Mouse (Mus musculus) CH12.LX (cell line): ENCODE results near the gene Hivep2. TPM values are rescaled to one million over a fixed set of nuclear protein-coding genes. Genes with fewer than 3 reads are reported as not detected.
A peak's percentile ranks its signal among the peaks of the same experiment; 100 is the strongest.

Source experiments
- DNase-seq: peaks from one replicate; pipeline ENCODE4 v3.0.0-alpha.2; 2013; ENCODE audit errors: extremely low read depth
- H3K27ac ChIP-seq: 2 replicates; pipeline ENCODE4 v1.5.1; 2012; ENCODE audit warnings: low read depth, mild to moderate bottlenecking, control low read depth, moderate library complexity; ENCODE audit not compliant: insufficient read depth
- H3K27me3 ChIP-seq: replicated peaks from 2 replicates; pipeline ENCODE3; 2012; ENCODE audit warnings: inconsistent platforms
- H3K36me3 ChIP-seq, 2 experiments: replicated peaks in 1 of 2; 2 replicates each; pipeline versions ENCODE3 to v1.6.1; 2012; ENCODE audit warnings: inconsistent platforms in 1 of 2, low read length in 1 of 2, mild to moderate bottlenecking in 1 of 2, mixed read lengths in 1 of 2, moderate library complexity in 1 of 2; ENCODE audit not compliant: control insufficient read depth in 1 of 2, insufficient read depth in 1 of 2
- H3K4me1 ChIP-seq, 2 experiments: 2 replicates each; pipeline ENCODE4 v1.6.1; 2012; ENCODE audit warnings: inconsistent platforms in 1 of 2, moderate library complexity in 1 of 2; ENCODE audit not compliant: insufficient read depth in 2 of 2, control insufficient read depth in 1 of 2
- H3K4me2 ChIP-seq: 2 replicates; pipeline ENCODE4 v1.6.1; 2012; ENCODE audit warnings: low read depth, mild to moderate bottlenecking, control low read depth; ENCODE audit not compliant: poor library complexity, insufficient read depth, severe bottlenecking
- H3K4me3 ChIP-seq, 3 experiments: fragments of 150-350 bp in 1 of 3; sonication (generic) in 1 of 3; replicated peaks in 1 of 3; 2 replicates each; pipeline versions ENCODE3 to v1.5.1; 2011 to 2012; ENCODE audit warnings: low read depth in 2 of 3, low read length in 2 of 3, mild to moderate bottlenecking in 2 of 3, moderate library complexity in 2 of 3, control low read depth in 1 of 3, improper control_type of control experiment in 1 of 3, inconsistent platforms in 1 of 3, mixed read lengths in 1 of 3; ENCODE audit not compliant: poor library complexity in 1 of 3
- H3K79me2 ChIP-seq: replicated peaks from 2 replicates; pipeline ENCODE4 v1.6.1; 2012; ENCODE audit warnings: mild to moderate bottlenecking, moderate library complexity; ENCODE audit not compliant: control insufficient read depth, poor library complexity, insufficient read depth, severe bottlenecking; ENCODE audit errors: extremely low read depth
- H3K9ac ChIP-seq: 2 replicates; pipeline ENCODE4 v1.6.1; 2012; ENCODE audit warnings: low read depth, mild to moderate bottlenecking, control low read depth, moderate library complexity; ENCODE audit not compliant: insufficient read depth
- H3K9me3 ChIP-seq: replicated peaks from 2 replicates; pipeline ENCODE3; 2012; ENCODE audit warnings: low read length, inconsistent platforms, mixed read lengths
- BHLHE40 ChIP-seq: IDR thresholded peaks from 2 replicates; pipeline ENCODE4 v1.6.1; 2011; ENCODE audit warnings: mild to moderate bottlenecking, low read depth, low read length, improper control_type of control experiment
- CHD1 ChIP-seq: IDR thresholded peaks from 2 replicates; pipeline ENCODE4 v1.6.1; 2012; ENCODE audit warnings: low read depth, low read length, improper control_type of control experiment, inconsistent platforms
- CHD2 ChIP-seq: IDR thresholded peaks from 2 replicates; pipeline ENCODE4 v1.6.1; 2011; ENCODE audit warnings: low read length, improper control_type of control experiment
- CTCF ChIP-seq, 2 experiments: IDR thresholded peaks in 1 of 2; conservative IDR thresholded peaks in 1 of 2; 2 replicates each; pipeline ENCODE4 v1.5.1; 2011 to 2012; ENCODE audit warnings: low read depth in 2 of 2, low read length in 2 of 2, improper control_type of control experiment in 1 of 2, inconsistent platforms in 1 of 2, mild to moderate bottlenecking in 1 of 2, moderate library complexity in 1 of 2
- ETS1 ChIP-seq: conservative IDR thresholded peaks from 2 replicates; pipeline ENCODE4 v1.6.1; 2012; ENCODE audit warnings: low read depth, mild to moderate bottlenecking, inconsistent platforms, low read length, improper control_type of control experiment, moderate library complexity
- HCFC1 ChIP-seq: IDR thresholded peaks from 2 replicates; pipeline ENCODE4 v1.6.1; 2012; ENCODE audit warnings: low read depth, mild to moderate bottlenecking, inconsistent platforms, low read length, improper control_type of control experiment
- IRF4 ChIP-seq: IDR thresholded peaks from 2 replicates; pipeline ENCODE4 v1.6.1; 2014; ENCODE audit warnings: low read depth, mild to moderate bottlenecking, inconsistent platforms, low read length, improper control_type of control experiment
- JUND ChIP-seq: conservative IDR thresholded peaks from 2 replicates; pipeline ENCODE4 v1.6.1; 2011; ENCODE audit warnings: low read depth, low read length, improper control_type of control experiment
- MAFK ChIP-seq: IDR thresholded peaks from 2 replicates; pipeline ENCODE4 v1.6.1; 2011; ENCODE audit warnings: low read length, improper control_type of control experiment; ENCODE audit not compliant: insufficient replicate concordance
- MAX ChIP-seq: IDR thresholded peaks from 2 replicates; pipeline ENCODE4 v1.6.1; 2011; ENCODE audit warnings: low read length, improper control_type of control experiment
- MAZ ChIP-seq: IDR thresholded peaks from 2 replicates; pipeline ENCODE4 v1.6.1; 2012; ENCODE audit warnings: low read depth, mild to moderate bottlenecking, inconsistent platforms, low read length, improper control_type of control experiment, moderate library complexity
- MEF2A ChIP-seq: IDR thresholded peaks from 2 replicates; pipeline ENCODE4 v1.6.1; 2014; ENCODE audit warnings: low read depth, mild to moderate bottlenecking, inconsistent platforms, low read length, improper control_type of control experiment, borderline replicate concordance
- MXI1 ChIP-seq: IDR thresholded peaks from 2 replicates; pipeline ENCODE4 v1.6.1; 2011; ENCODE audit warnings: mild to moderate bottlenecking, low read depth, low read length, improper control_type of control experiment
- MYC ChIP-seq: IDR thresholded peaks from 2 replicates; pipeline ENCODE4 v1.6.1; 2011; ENCODE audit warnings: low read depth, mild to moderate bottlenecking, improper control_type of control experiment, low read length
- PAX5 ChIP-seq: IDR thresholded peaks from 2 replicates; pipeline ENCODE4 v1.6.1; 2012; ENCODE audit warnings: low read length, inconsistent platforms, mixed read lengths
- POLR2A ChIP-seq: IDR thresholded peaks from 2 replicates; pipeline ENCODE4 v1.6.1; 2011; ENCODE audit warnings: low read depth, mild to moderate bottlenecking, improper control_type of control experiment, low read length
- POLR2AphosphoS2 ChIP-seq: IDR thresholded peaks from 2 replicates; pipeline ENCODE4 v1.6.1; 2011; ENCODE audit warnings: low read depth, low read length, improper control_type of control experiment
- RAD21 ChIP-seq: IDR thresholded peaks from 2 replicates; pipeline ENCODE4 v1.6.1; 2011; ENCODE audit warnings: low read depth, mild to moderate bottlenecking, low read length, improper control_type of control experiment, moderate library complexity
- RCOR1 ChIP-seq: conservative IDR thresholded peaks from 2 replicates; pipeline ENCODE4 v1.6.1; 2012; ENCODE audit warnings: low read depth, mild to moderate bottlenecking, inconsistent platforms, low read length, improper control_type of control experiment
- SMC3 ChIP-seq: IDR thresholded peaks from 2 replicates; pipeline ENCODE4 v1.6.1; 2011; ENCODE audit warnings: low read depth, low read length, improper control_type of control experiment
- TBP ChIP-seq: conservative IDR thresholded peaks from 2 replicates; pipeline ENCODE4 v1.6.1; 2011; ENCODE audit warnings: low read depth, low read length, improper control_type of control experiment
- UBTF ChIP-seq: IDR thresholded peaks from 2 replicates; pipeline ENCODE4 v1.6.1; 2012; ENCODE audit warnings: low read depth, mild to moderate bottlenecking, inconsistent platforms, low read length, improper control_type of control experiment, moderate library complexity
- USF1 ChIP-seq: IDR thresholded peaks from 2 replicates; pipeline ENCODE4 v1.6.1; 2014; ENCODE audit warnings: low read depth, mild to moderate bottlenecking, inconsistent platforms, low read length, improper control_type of control experiment
- USF2 ChIP-seq: conservative IDR thresholded peaks from 2 replicates; pipeline ENCODE4 v1.6.1; 2011; ENCODE audit warnings: low read depth, low read length, improper control_type of control experiment
- ZKSCAN1 ChIP-seq: IDR thresholded peaks from 2 replicates; pipeline ENCODE4 v1.6.1; 2012; ENCODE audit warnings: low read depth, inconsistent platforms, low read length, improper control_type of control experiment, borderline replicate concordance
- ZNF384 ChIP-seq: IDR thresholded peaks from 2 replicates; pipeline ENCODE4 v1.6.1; 2012; ENCODE audit warnings: low read depth, low read length, improper control_type of control experiment, inconsistent platforms
- dilution Hi-C: fragments of 300-500 bp; cut with MboI; formaldehyde crosslinking; loops from 2 replicates; pipeline ENCODE4 v1.14.3; 2020; ENCODE audit warnings: low sequenced_read_pairs; ENCODE audit not compliant: extremely low pct_unique_long_range_greater_than_20kb, extremely low pct_ligation_motif_present
- in situ Hi-C: fragments of 300-500 bp; cut with MboI; formaldehyde crosslinking; loops from 3 replicates; pipeline ENCODE4 v1.14.3; 2019; ENCODE audit warnings: low sequenced_read_pairs, low pct_ligation_motif_present, low pct_unique_long_range_greater_than_20kb, mixed read lengths
- polyA plus RNA-seq: library from polyadenylated mRNA; unstranded; fragments of >175 nt; gene quantifications from 2 replicates; pipeline ENCODE4 v1.2.1, GENCODE M21; 2012; ENCODE audit warnings: low read depth; ENCODE audit not compliant: insufficient read length
- total RNA-seq, 2 experiments: library from RNA; depleted of rRNA; stranded (reverse); fragments of 300-350 nt in 1 of 2; fragments of >200 nt in 1 of 2; gene quantifications; 2 replicates each; pipeline ENCODE4 v1.2.3; 2012 to 2014

The Hivep2 gene
- total and polyA plus RNA-seq, 3 experiments, result 0.59 to 2.7 (median 1.4) TPM

DNA sequence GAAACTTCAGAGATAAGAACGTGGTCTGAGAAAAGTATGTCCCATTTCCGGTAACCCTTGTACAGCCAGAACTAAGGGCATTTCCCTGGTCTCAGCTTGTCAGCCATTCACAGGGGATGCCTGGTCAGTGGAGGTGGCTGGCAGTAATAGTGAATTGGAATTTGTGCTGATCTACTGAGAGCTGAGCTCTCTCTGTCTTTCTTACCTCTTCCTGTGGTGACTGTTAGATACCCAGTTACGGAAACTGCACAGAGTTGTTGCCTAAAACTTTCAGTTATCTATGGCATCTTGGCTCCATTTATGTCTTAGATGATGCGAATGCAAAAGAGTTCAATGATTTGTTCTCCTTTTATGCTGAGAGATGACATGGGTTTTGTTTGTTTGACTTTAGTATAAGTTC, 150.0 kb downstream of the Hivep2 start:
- H3K9ac ChIP-seq, result no peak overlapping the region
- TF ChIP-seq POLR2A (no peak), MAX (no peak), TBP (no peak), PAX5 (no peak), MEF2A (no peak), MXI1 (no peak), POLR2AphosphoS2 (no peak), ZNF384 (no peak), UBTF (no peak), RAD21 (no peak), USF1 (no peak), BHLHE40 (no peak), MAZ (no peak), MAFK (no peak), SMC3 (no peak), ETS1 (no peak), CHD2 (no peak), CTCF (conservative IDR thresholded peaks at IDR 0.05 in 1 of 2, IDR thresholded peaks at IDR 0.05 in 1 of 2; ENCODE audit: low read depth in 2 of 2, low read length in 2 of 2) (no peak), USF2 (no peak), HCFC1 (no peak)
- H3K27me3 ChIP-seq, result no peaks in the 10 kb centered on the region
- H3K36me3 ChIP-seq, result no peaks in the 10 kb centered on the region
- no peak for DNase-seq
- in situ Hi-C loops (no loop called here), dilution Hi-C loops (no loop called here)
- H3K4me2 ChIP-seq, result peak overlapping the region; percentile 31; the same call in 1 of the 2 replicates
- no peaks in the 10 kb centered on the region for H3K79me2 ChIP-seq
- H3K4me1 ChIP-seq, result peaks cover 8 to 12% of the 10 kb centered on the region in 2 experiments; a peak in 3 of 4 replicates
- no peak overlapping the region for H3K4me3 ChIP-seq
- no peaks in the 10 kb centered on the region for H3K9me3 ChIP-seq
- no peak overlapping the region for H3K27ac ChIP-seq

DNA sequence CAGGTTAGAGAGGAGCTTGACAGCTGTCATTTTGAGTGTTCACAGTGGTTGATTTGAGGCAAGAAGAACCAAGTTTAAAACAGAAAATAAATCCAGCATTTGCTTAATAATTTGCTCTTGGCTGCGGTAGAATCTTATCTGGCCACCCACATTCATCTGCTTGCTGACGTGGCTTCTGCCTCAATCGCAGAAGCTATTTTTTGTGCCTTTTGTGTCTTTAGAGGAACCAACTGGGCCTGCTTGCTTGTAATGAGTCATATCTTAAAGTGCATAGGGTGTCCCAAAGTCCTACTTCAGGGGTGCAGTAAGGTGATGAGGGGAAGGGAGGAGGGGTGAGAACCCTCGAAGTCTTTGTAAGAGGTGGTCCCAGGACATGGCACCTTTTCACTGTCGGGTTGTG, 151.1 kb downstream of the Hivep2 start:
- Histone ChIP-seq H3K4me3 (no peak overlapping the region), H3K4me2 (no peak overlapping the region), H3K4me1 (peaks cover 8 to 12% of the 10 kb centered on the region in 2 experiments; a peak in 3 of 4 replicates), H3K79me2 (no peaks in the 10 kb centered on the region), H3K9ac (no peak overlapping the region), H3K36me3 (no peaks in the 10 kb centered on the region), H3K9me3 (no peaks in the 10 kb centered on the region), H3K27ac (no peak overlapping the region), H3K27me3 (no peaks in the 10 kb centered on the region)
- dilution Hi-C loops, result no loop called here
- DNase-seq, result peak; percentile 10
- TF ChIP-seq RCOR1 (no peak), JUND (no peak), ZNF384 (no peak), ZKSCAN1 (no peak), MYC (no peak), IRF4 (no peak), CHD1 (no peak), MAZ (no peak)
- in situ Hi-C loops, result no loop called here
